Mouse (Mus musculus) spleen, postnatal 36 days (tissue): ENCODE measurements around the gene Naa40.

Experiments used
- DNase-seq, 2 experiments: peaks; one replicate each; pipeline ENCODE4 v3.0.0; 2022; ENCODE audit warnings: low spot score in 2 of 2, mixed read lengths in 1 of 2

Gene Naa40

GRCm38 (mm10) chr19:7182273-7182949 lies 58.6 kb downstream of the Naa40 start:
- DNase-seq = no peak

- no peak for DNase-seq
Measured at GRCm38 (mm10) chr19:7181496-7181895, 59.5 kb downstream of the Naa40 start.

GRCm38 (mm10) chr19:7180756-7181405 lies 60.1 kb downstream of the Naa40 start:
- no peak for DNase-seq

- DNase-seq = no peak
Measured at GRCm38 (mm10) chr19:7178841-7179452, 62.0 kb downstream of the Naa40 start.

GRCm38 (mm10) chr19:7177804-7178511 lies 63.0 kb downstream of the Naa40 start:
- no peak for DNase-seq

GRCm38 (mm10) chr19:7176041-7176696 lies 64.8 kb downstream of the Naa40 start:
- DNase-seq = no peak
